Mouse (Mus musculus): ENCODE results near the gene Mcm8.

Mcm8 gene

DNA sequence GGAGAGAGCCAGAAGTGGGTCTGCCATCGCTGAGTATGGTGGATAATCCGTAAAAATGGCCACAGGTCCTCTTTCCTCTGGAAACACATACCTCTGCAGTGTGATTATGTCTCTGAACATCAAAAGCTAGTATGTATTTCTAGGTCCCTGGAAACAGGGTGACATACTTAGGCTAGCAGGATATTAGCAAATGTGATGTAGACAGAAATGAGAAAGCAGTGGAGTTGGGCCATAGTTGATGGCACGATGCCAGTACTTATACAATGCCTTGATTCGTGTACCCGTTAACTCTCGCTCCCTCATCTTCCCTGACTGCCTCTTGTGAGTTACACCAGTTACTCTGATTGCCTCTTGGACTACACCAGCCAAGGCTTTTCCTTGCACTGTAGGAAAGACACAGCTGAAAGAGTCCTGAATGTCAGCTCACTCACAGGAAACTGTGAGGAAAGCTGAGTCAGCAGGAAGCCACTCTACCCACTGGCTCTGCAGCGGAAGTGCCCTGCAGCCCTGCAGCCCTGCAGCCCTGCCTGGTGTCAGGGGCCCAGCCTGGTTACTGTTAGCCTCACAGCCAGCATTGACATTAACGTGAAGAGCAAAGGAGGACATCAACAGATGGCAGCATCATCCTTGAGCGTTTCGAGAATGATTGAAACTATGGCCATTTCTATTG, 57.9 kb downstream of the Mcm8 start:
- no peak for DNase-seq

GRCm38 (mm10) chr2:132876991-132877390, 61.0 kb downstream of the Mcm8 start:
- no peak for DNase-seq

DNA sequence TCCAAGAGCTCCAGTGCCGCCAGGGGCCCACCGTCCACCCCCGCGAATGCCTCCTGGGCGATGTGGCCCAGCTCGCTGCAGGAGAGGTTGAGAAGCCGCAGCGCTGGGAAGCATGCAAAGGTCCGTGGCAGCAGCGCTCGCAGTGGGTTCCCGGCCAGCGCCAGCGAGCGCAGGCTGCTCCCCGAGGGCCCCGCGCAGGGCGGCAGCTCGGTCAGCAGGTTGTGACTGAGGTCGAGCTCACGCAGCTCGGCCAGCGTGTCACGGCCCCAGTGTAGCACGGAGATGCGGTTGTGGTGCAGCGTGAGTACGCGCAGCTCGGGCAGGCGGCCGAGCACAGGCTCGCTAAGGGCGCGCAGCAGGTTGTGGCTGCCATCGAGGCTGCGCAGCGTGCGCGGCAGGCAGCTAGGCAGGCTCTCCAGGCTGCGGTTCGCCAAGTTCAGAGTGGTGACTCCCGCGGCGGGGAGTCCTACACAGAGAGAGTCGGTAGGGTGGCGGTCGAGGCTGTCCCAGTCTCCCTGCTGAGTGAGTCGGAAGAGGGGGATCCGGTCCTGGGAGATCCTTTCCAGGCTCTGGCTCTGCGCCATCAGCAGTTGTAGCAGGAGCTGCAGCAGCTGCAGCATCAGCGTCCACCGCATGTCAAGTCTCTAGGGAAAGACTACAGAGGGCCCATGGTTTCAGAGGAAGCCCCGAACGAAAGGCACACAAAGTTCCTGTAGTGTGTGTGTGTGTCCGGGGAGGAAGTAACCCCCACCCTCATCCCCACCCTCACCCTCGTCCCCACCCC, 63.5 kb downstream of the Mcm8 start:
- DNase-seq = peak; percentile 67

DNA sequence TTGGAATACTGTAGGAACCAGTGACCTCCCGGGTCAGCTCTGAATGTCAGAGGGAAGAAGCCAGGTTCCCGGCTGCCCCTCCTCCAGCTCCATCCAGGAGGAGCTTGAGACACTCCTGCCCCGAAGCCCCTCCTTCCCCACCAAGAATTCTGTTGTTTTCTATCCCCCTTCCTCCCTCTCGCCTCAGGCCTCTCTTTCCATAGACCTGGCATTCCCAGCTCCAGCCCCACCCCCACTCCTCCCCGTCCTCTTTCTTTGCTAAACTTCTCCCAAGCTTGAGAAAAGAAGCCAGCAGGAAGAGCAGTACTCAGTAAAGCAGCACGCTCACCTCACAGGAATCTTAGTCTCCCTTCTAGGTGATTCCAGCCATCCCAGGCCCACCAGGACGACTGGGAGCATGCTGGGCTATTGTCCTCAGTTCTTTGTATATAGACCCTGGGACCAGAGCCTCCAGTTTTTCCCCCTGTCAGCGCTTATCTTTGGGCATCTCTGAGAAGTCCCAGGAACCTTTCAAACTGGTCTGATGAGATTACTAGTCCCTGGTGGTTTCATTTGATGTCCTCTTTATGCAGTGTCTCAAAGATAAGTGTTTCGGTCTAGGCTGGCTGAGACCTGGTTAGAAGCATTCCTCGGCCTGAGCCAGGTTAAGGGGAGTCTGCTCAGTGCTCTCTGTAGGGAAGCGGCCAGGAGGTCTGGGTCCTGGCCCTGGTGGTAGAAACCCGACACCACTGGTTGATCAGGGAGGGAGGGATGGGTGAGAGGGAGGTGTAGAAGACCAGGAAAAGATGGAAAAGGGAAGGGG, 65.1 kb downstream of the Mcm8 start, which contains the start of gene Lrrn4:
TSS of gene Lrrn4 (minus strand) at position 48 of the 802 bp plus-strand sequence.
- no peak for DNase-seq

- no peak for DNase-seq
These were observed 68.5 kb downstream of the Mcm8 start for GRCm38 (mm10) chr2:132884303-132884967.

GRCm38 (mm10) chr2:132885312-132885711, 69.4 kb downstream of the Mcm8 start:
- no peak for DNase-seq

Measured in right cerebral cortex, postnatal 14 days (tissue).